Mouse (Mus musculus) kidney, adult 2 months (tissue): ENCODE results near the gene Uvrag.

ENCODE experiments used
- CTCF ChIP-seq: fragments of 200-500 bp; conservative IDR thresholded peaks from 2 replicates; pipeline ENCODE4 v1.5.1; 2011; ENCODE audit warnings: low read depth, mild to moderate bottlenecking, control low read depth, low read length, moderate library complexity, mixed read lengths; ENCODE audit not compliant: insufficient read depth, insufficient read length
- POLR2A ChIP-seq: fragments of 200-500 bp; IDR thresholded peaks from one replicate; pipeline ENCODE4 v1.6.1; 2011; ENCODE audit warnings: low read depth, low read length, control low read depth

- no peak for TF ChIP-seq POLR2A
- peak; percentile 31; the same call in 1 of the 2 replicates for TF ChIP-seq CTCF
Measured at GRCm38 (mm10) chr7:98901120-98901519, 239.8 kb downstream of the Uvrag start.
